Mouse (Mus musculus) heart, adult 2 months (tissue): ENCODE measurements around the gene Ckb.

Source experiments
- CTCF ChIP-seq: fragments of 200-600 bp; IDR thresholded peaks from 2 replicates; pipeline ENCODE4 v1.8.1; 2022; ENCODE audit warnings: antibody characterized with exemption, mild to moderate bottlenecking, moderate library complexity
- POLR2A ChIP-seq: fragments of 200-500 bp; IDR thresholded peaks from 2 replicates; pipeline ENCODE4 v1.6.1; 2011; ENCODE audit warnings: mild to moderate bottlenecking, low read depth, low read length, control low read depth; ENCODE audit not compliant: insufficient read depth

DNA sequence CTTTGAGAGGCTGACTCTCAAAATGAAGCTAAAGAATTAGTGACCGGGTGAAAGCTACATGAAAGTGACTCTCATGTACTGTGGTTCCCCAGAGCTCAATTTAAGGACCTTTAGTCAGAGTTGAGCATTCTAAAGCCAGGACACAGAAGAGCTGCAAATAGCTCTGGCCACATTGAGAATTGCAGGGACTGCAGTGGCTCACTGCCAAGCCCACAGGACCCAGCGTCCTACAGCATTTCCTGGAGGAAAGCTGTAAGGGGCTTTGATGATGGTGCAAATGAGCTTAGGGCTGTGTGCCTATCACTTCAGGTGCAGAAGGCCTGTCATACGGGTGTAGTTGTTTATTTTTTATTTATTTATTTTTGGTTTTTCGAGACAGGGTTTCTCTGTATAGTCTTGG, 36.0 kb upstream of the Ckb start:
- no peak for TF ChIP-seq POLR2A
- TF ChIP-seq CTCF = peak; percentile 46
